Mouse (Mus musculus): ENCODE measurements around the gene 6430628N08Rik. TPM values are rescaled to one million over a fixed set of nuclear protein-coding genes. Genes with fewer than 3 reads are reported as not detected.

6430628N08Rik gene
- polyA plus RNA-seq, 1 experiment from 2014 or later, result 0.21 TPM

GRCm38 (mm10) chr4:115897901-115898631 lies 7.6 kb downstream of the 6430628N08Rik start:
- Histone ChIP-seq H3K9me3 (replicated peaks) (no peaks in the 10 kb centered on the region), H3K27me3 (ENCODE audit: low read depth, poor library complexity, severe bottlenecking) (peaks cover 98% of the 10 kb centered on the region), H3K27ac (replicated peaks) (peak overlapping the region; percentile 81), H3K4me3 (peak overlapping the region; percentile 59), H3K4me1 (peaks cover 31% of the 10 kb centered on the region), H3K36me3 (no peaks in the 10 kb centered on the region)
- peak; percentile 79 for DNase-seq (ENCODE audit: low spot score)
- 1% methylated on average over 56 of the region's 56 CpGs for WGBS

GRCm38 (mm10) chr4:115902816-115903215 lies 12.4 kb downstream of the 6430628N08Rik start:
- 21% methylated on average over 5 of the region's 5 CpGs for WGBS
- no peak overlapping the region for H3K4me3 ChIP-seq
- no peaks in the 10 kb centered on the region for H3K9me3 ChIP-seq (replicated peaks)
- peak; percentile 79 for DNase-seq (ENCODE audit: low spot score)
- peaks cover 60% of the 10 kb centered on the region for H3K4me1 ChIP-seq
- no peaks in the 10 kb centered on the region for H3K36me3 ChIP-seq
- peaks cover 98% of the 10 kb centered on the region for H3K27me3 ChIP-seq (ENCODE audit: low read depth, poor library complexity, severe bottlenecking)
- no peak overlapping the region for H3K27ac ChIP-seq (replicated peaks)

GRCm38 (mm10) chr4:115904375-115904774 lies 13.9 kb downstream of the 6430628N08Rik start:
- Histone ChIP-seq H3K4me1 (peaks cover 62% of the 10 kb centered on the region), H3K9me3 (replicated peaks) (no peaks in the 10 kb centered on the region), H3K36me3 (no peaks in the 10 kb centered on the region), H3K4me3 (0 out of 2 replicates have a peak overlapping the region, but pooled peaks have one; percentile 3), H3K27ac (replicated peaks) (peak overlapping the region; percentile 66), H3K27me3 (ENCODE audit: low read depth, poor library complexity, severe bottlenecking) (peaks cover 98% of the 10 kb centered on the region)
- 2% methylated on average over 12 of the region's 12 CpGs for WGBS
- peak; percentile 48 for DNase-seq (ENCODE audit: low spot score)

GRCm38 (mm10) chr4:115905701-115906100 lies 15.2 kb downstream of the 6430628N08Rik start:
- peak; percentile 83 for DNase-seq (ENCODE audit: low spot score)
- Histone ChIP-seq H3K9me3 (replicated peaks) (no peaks in the 10 kb centered on the region), H3K36me3 (no peaks in the 10 kb centered on the region), H3K27ac (replicated peaks) (peak overlapping the region; percentile 66), H3K4me1 (peaks cover 63% of the 10 kb centered on the region), H3K27me3 (ENCODE audit: low read depth, poor library complexity, severe bottlenecking) (peaks cover 88% of the 10 kb centered on the region), H3K4me3 (0 out of 2 replicates have a peak overlapping the region, but pooled peaks have one; percentile 22)
- WGBS, result 2% methylated on average over 7 of the region's 7 CpGs

- DNase-seq (ENCODE audit: low spot score), result no peak
- 87% methylated on average over 3 of the region's 3 CpGs for WGBS
- Histone ChIP-seq H3K27me3 (ENCODE audit: low read depth, poor library complexity, severe bottlenecking) (peaks cover 78% of the 10 kb centered on the region), H3K27ac (replicated peaks) (no peak overlapping the region), H3K36me3 (no peaks in the 10 kb centered on the region), H3K4me1 (peaks cover 74% of the 10 kb centered on the region), H3K9me3 (replicated peaks) (no peaks in the 10 kb centered on the region), H3K4me3 (no peak overlapping the region)
Measured at GRCm38 (mm10) chr4:115906791-115907190, 16.3 kb downstream of the 6430628N08Rik start.

- no peaks in the 10 kb centered on the region for H3K9me3 ChIP-seq (replicated peaks)
- H3K27me3 ChIP-seq (ENCODE audit: low read depth, poor library complexity, severe bottlenecking), result peaks cover 73% of the 10 kb centered on the region
- no peak for DNase-seq (ENCODE audit: low spot score)
- no peaks in the 10 kb centered on the region for H3K36me3 ChIP-seq
- H3K4me1 ChIP-seq, result peaks cover 86% of the 10 kb centered on the region
- H3K4me3 ChIP-seq, result no peak overlapping the region
- H3K27ac ChIP-seq (replicated peaks), result peak overlapping the region; percentile 72
- 86% methylated on average over 1 of the region's 1 CpGs for WGBS
Measured at GRCm38 (mm10) chr4:115907994-115908393, 17.5 kb downstream of the 6430628N08Rik start.

GRCm38 (mm10) chr4:115908641-115909040 lies 18.2 kb downstream of the 6430628N08Rik start:
- peaks cover 87% of the 10 kb centered on the region for H3K4me1 ChIP-seq
- H3K36me3 ChIP-seq, result peaks cover 3% of the 10 kb centered on the region
- H3K27me3 ChIP-seq (ENCODE audit: low read depth, poor library complexity, severe bottlenecking), result peaks cover 73% of the 10 kb centered on the region
- H3K9me3 ChIP-seq (replicated peaks), result no peaks in the 10 kb centered on the region
- H3K4me3 ChIP-seq, result no peak overlapping the region
- WGBS, result 12% methylated on average over 7 of the region's 7 CpGs
- DNase-seq (ENCODE audit: low spot score), result peak; percentile 47
- peak overlapping the region; percentile 72 for H3K27ac ChIP-seq (replicated peaks)

GRCm38 (mm10) chr4:115911586-115911985 lies 21.1 kb downstream of the 6430628N08Rik start:
- H3K4me1 ChIP-seq, result peaks cover 60% of the 10 kb centered on the region
- H3K4me3 ChIP-seq, result no peak overlapping the region
- 1% methylated on average over 4 of the region's 4 CpGs for WGBS
- H3K27ac ChIP-seq (replicated peaks), result peak overlapping the region; percentile 80
- DNase-seq (ENCODE audit: low spot score), result peak; percentile 77
- no peaks in the 10 kb centered on the region for H3K9me3 ChIP-seq (replicated peaks)
- H3K36me3 ChIP-seq, result peaks cover 27% of the 10 kb centered on the region
- peaks cover 59% of the 10 kb centered on the region for H3K27me3 ChIP-seq (ENCODE audit: low read depth, poor library complexity, severe bottlenecking)

- DNase-seq (ENCODE audit: low spot score), result no peak
- H3K36me3 ChIP-seq, result peaks cover 100% of the 10 kb centered on the region
- WGBS, result 73% methylated on average over 16 of the region's 16 CpGs
Measured at GRCm38 (mm10) chr4:115919911-115920310, 29.4 kb downstream of the 6430628N08Rik start.

GRCm38 (mm10) chr4:115922688-115923087 lies 32.2 kb downstream of the 6430628N08Rik start:
- Histone ChIP-seq H3K4me3 (no peak overlapping the region), H3K27ac (replicated peaks) (no peak overlapping the region), H3K36me3 (peaks cover 95% of the 10 kb centered on the region), H3K4me1 (peaks cover 7% of the 10 kb centered on the region; the same call in 1 of the 2 replicates), H3K27me3 (ENCODE audit: low read depth, poor library complexity, severe bottlenecking) (peaks cover 32% of the 10 kb centered on the region), H3K9me3 (replicated peaks) (no peaks in the 10 kb centered on the region)
- WGBS, result 84% methylated on average over 5 of the region's 5 CpGs
- DNase-seq (ENCODE audit: low spot score), result no peak

More at GRCm38 (mm10) chr4:115919911-115920310, 29.4 kb downstream of the 6430628N08Rik start:
- H3K27me3 ChIP-seq (ENCODE audit: low read depth, poor library complexity, severe bottlenecking), result peaks cover 55% of the 10 kb centered on the region
- H3K9me3 ChIP-seq (replicated peaks), result no peaks in the 10 kb centered on the region
- peaks cover 7% of the 10 kb centered on the region; the same call in 1 of the 2 replicates for H3K4me1 ChIP-seq
- H3K4me3 ChIP-seq, result no peak overlapping the region
- H3K27ac ChIP-seq (replicated peaks), result no peak overlapping the region

GRCm38 (mm10) chr4:115923262-115923880 lies 32.9 kb downstream of the 6430628N08Rik start:
- no peaks in the 10 kb centered on the region for H3K9me3 ChIP-seq (replicated peaks)
- H3K4me1 ChIP-seq, result 0 out of 2 replicates have a peak, but pooled peaks cover 4% of the 10 kb centered on the region
- H3K36me3 ChIP-seq, result peaks cover 95% of the 10 kb centered on the region
- H3K27me3 ChIP-seq (ENCODE audit: low read depth, poor library complexity, severe bottlenecking), result peaks cover 29% of the 10 kb centered on the region
- DNase-seq (ENCODE audit: low spot score), result no peak
- 83% methylated on average over 16 of the region's 16 CpGs for WGBS
- H3K4me3 ChIP-seq, result no peak overlapping the region
- H3K27ac ChIP-seq (replicated peaks), result no peak overlapping the region

- H3K9me3 ChIP-seq (replicated peaks), result no peaks in the 10 kb centered on the region
- H3K4me1 ChIP-seq, result peaks cover 11% of the 10 kb centered on the region
- no peak overlapping the region for H3K4me3 ChIP-seq
- no peak overlapping the region for H3K27ac ChIP-seq (replicated peaks)
- 79% methylated on average over 7 of the region's 7 CpGs for WGBS
- H3K27me3 ChIP-seq (ENCODE audit: low read depth, poor library complexity, severe bottlenecking), result peaks cover 58% of the 10 kb centered on the region
- peaks cover 85% of the 10 kb centered on the region for H3K36me3 ChIP-seq
- no peak for DNase-seq (ENCODE audit: low spot score)
Measured at GRCm38 (mm10) chr4:115927637-115928036, 37.2 kb downstream of the 6430628N08Rik start.
